Mouse (Mus musculus): ENCODE results near the gene Zpbp2.
"Not testable (repeated sequence)": the region's sequence is repeated elsewhere in the genome, so short reads cannot be mapped to it uniquely, and the experiment has no call there.

The Zpbp2 gene

GRCm38 (mm10) chr11:98595021-98595420, 44.1 kb downstream of the Zpbp2 start:
- no peak for DNase-seq

GRCm38 (mm10) chr11:98595473-98595872, 44.6 kb downstream of the Zpbp2 start:
- DNase-seq: no peak

- DNase-seq: no peak
Observed at GRCm38 (mm10) chr11:98595955-98596354, 45.1 kb downstream of the Zpbp2 start.

GRCm38 (mm10) chr11:98597363-98597762, 46.5 kb downstream of the Zpbp2 start:
- peak; percentile 58 for DNase-seq

GRCm38 (mm10) chr11:98597991-98598390, 47.1 kb downstream of the Zpbp2 start, which contains the start of gene Lrrc3c:
Lrrc3c (plus strand) TSS chr11:98598291.
- no peak for DNase-seq

- no peak for DNase-seq
Observed at GRCm38 (mm10) chr11:98598851-98599290, 48.0 kb downstream of the Zpbp2 start.

- DNase-seq: no peak
Observed at GRCm38 (mm10) chr11:98599291-98599690, 48.4 kb downstream of the Zpbp2 start.

GRCm38 (mm10) chr11:98602090-98602690, 51.3 kb downstream of the Zpbp2 start:
- DNase-seq: peak; percentile 30

GRCm38 (mm10) chr11:98603953-98604352, 53.1 kb downstream of the Zpbp2 start:
- no peak for DNase-seq

- DNase-seq: not testable (repeated sequence)
Observed at GRCm38 (mm10) chr11:98604911-98605310, 54.0 kb downstream of the Zpbp2 start.

- DNase-seq: peak; percentile 47
Observed at GRCm38 (mm10) chr11:98606763-98607162, 55.9 kb downstream of the Zpbp2 start.

All from kidney, postnatal 14 days (tissue).